Mouse (Mus musculus): ENCODE data around the gene Zbtb7b. TPM values are rescaled to one million over a fixed set of nuclear protein-coding genes. Genes with fewer than 3 reads are reported as not detected.

The Zbtb7b gene
- polyA plus RNA-seq, 1 experiment from 2014 or later, result 0.42 TPM

GRCm38 (mm10) chr3:89416158-89416557 lies 21.6 kb upstream of the Zbtb7b start:
- 0 out of 2 replicates have a peak overlapping the region, but pooled peaks have one; percentile 4 for H3K4me2 ChIP-seq (ENCODE audit: low read length)
- H3K9me3 ChIP-seq (ENCODE audit: control insufficient read depth, low read length), result no peaks in the 10 kb centered on the region
- ATAC-seq (ENCODE audit: low FRiP score, low TSS enrichment) (no peak), DNase-seq (no peak)
- H3K27ac ChIP-seq (replicated peaks; ENCODE audit: low read depth, low read length), result no peak overlapping the region
- WGBS, result 93% methylated on average over 8 of the region's 8 CpGs
- H3K4me1 ChIP-seq (ENCODE audit: control insufficient read depth, insufficient read depth, low read length), result peaks cover 16% of the 10 kb centered on the region
- H3K9ac ChIP-seq (replicated peaks; ENCODE audit: low read length), result no peak overlapping the region
- no peaks in the 10 kb centered on the region for H3K27me3 ChIP-seq (ENCODE audit: control insufficient read depth, insufficient read depth, low read length)
- H3K4me3 ChIP-seq (replicated peaks; ENCODE audit: low read depth, low read length), result no peak overlapping the region
- peaks cover 6% of the 10 kb centered on the region for H3K36me3 ChIP-seq (ENCODE audit: control insufficient read depth, insufficient read depth, low read length)

- H3K4me3 ChIP-seq (replicated peaks; ENCODE audit: low read depth, low read length), result peak within 1 kb of the TSS; percentile 40
- ATAC-seq (ENCODE audit: low FRiP score, low TSS enrichment), result peak; percentile 99
Observed at GRCm38 (mm10) chr3:89411490-89412393, 17.2 kb upstream of the Zbtb7b start, which contains the start of gene Flad1. Gene Flad1, minus strand, starts transcription at chr3:89411870.

DNA sequence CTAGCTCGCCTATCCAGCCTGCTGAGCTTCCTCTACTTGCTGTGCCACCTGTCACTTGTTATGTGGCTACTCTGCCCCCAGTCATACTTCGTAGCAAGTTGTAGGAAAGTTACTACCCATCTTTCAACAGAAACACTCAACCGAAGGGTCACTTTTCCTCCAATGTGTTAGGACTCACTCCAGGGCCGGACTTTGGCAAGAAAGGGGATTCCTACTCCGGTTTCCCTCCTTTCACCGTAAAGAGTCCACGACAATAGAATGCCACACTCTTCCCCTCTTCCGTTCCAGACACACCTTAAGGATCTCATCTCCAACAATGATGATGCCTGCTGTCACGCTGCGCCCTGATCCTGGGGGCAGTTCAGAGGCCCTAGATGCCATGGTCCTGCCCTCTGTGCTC lies 16.3 kb upstream of the Zbtb7b start:
- Histone ChIP-seq H3K36me3 (ENCODE audit: control insufficient read depth, insufficient read depth, low read length) (peaks cover 11% of the 10 kb centered on the region), H3K9ac (replicated peaks; ENCODE audit: low read length) (peak overlapping the region; percentile 55), H3K4me1 (ENCODE audit: control insufficient read depth, insufficient read depth, low read length) (peaks cover 7% of the 10 kb centered on the region), H3K9me3 (ENCODE audit: control insufficient read depth, low read length) (no peaks in the 10 kb centered on the region), H3K27ac (replicated peaks; ENCODE audit: low read depth, low read length) (peak overlapping the region; percentile 68), H3K4me3 (replicated peaks; ENCODE audit: low read depth, low read length) (peak overlapping the region; percentile 40), H3K4me2 (ENCODE audit: low read length) (peak overlapping the region; percentile 83), H3K27me3 (ENCODE audit: control insufficient read depth, insufficient read depth, low read length) (no peaks in the 10 kb centered on the region)
- 82% methylated on average over 10 of the region's 10 CpGs for WGBS
- DNase-seq (no peak), ATAC-seq (ENCODE audit: low FRiP score, low TSS enrichment) (no peak)

More at GRCm38 (mm10) chr3:89411490-89412393, 17.2 kb upstream of the Zbtb7b start, which contains the start of gene Flad1:
- Histone ChIP-seq H3K4me1 (ENCODE audit: control insufficient read depth, insufficient read depth, low read length) (peaks cover 7% of the 10 kb centered on the region), H3K9me3 (ENCODE audit: control insufficient read depth, low read length) (no peaks in the 10 kb centered on the region), H3K27ac (replicated peaks; ENCODE audit: low read depth, low read length) (peak within 1 kb of the TSS; percentile 68), H3K4me2 (ENCODE audit: low read length) (peak within 1 kb of the TSS; percentile 83), H3K27me3 (ENCODE audit: control insufficient read depth, insufficient read depth, low read length) (no peaks in the 10 kb centered on the region), H3K9ac (replicated peaks; ENCODE audit: low read length) (peak within 1 kb of the TSS; percentile 55), H3K36me3 (ENCODE audit: control insufficient read depth, insufficient read depth, low read length) (peaks cover 14% of the 10 kb centered on the region)
- DNase-seq, result peak; percentile 99
- 5% methylated on average over 28 of the region's 28 CpGs for WGBS

- Histone ChIP-seq H3K4me3 (replicated peaks; ENCODE audit: low read depth, low read length) (no peak overlapping the region), H3K27me3 (ENCODE audit: control insufficient read depth, insufficient read depth, low read length) (no peaks in the 10 kb centered on the region), H3K4me1 (ENCODE audit: control insufficient read depth, insufficient read depth, low read length) (peaks cover 7% of the 10 kb centered on the region), H3K36me3 (ENCODE audit: control insufficient read depth, insufficient read depth, low read length) (peaks cover 16% of the 10 kb centered on the region), H3K9ac (replicated peaks; ENCODE audit: low read length) (no peak overlapping the region), H3K27ac (replicated peaks; ENCODE audit: low read depth, low read length) (no peak overlapping the region), H3K9me3 (ENCODE audit: control insufficient read depth, low read length) (no peaks in the 10 kb centered on the region), H3K4me2 (ENCODE audit: low read length) (no peak overlapping the region)
- no peak for DNase-seq
- no peak for ATAC-seq (ENCODE audit: low FRiP score, low TSS enrichment)
- WGBS, result 98% methylated on average over 3 of the region's 3 CpGs
Observed at GRCm38 (mm10) chr3:89409701-89410100, 15.1 kb upstream of the Zbtb7b start.

- WGBS, result 63% methylated on average over 16 of the region's 16 CpGs
- DNase-seq, result no peak
- no peaks in the 10 kb centered on the region for H3K27me3 ChIP-seq (ENCODE audit: control insufficient read depth, insufficient read depth, low read length)
- no peaks in the 10 kb centered on the region for H3K9me3 ChIP-seq (ENCODE audit: control insufficient read depth, low read length)
- no peak overlapping the region for H3K27ac ChIP-seq (replicated peaks; ENCODE audit: low read depth, low read length)
- peaks cover 7% of the 10 kb centered on the region for H3K4me1 ChIP-seq (ENCODE audit: control insufficient read depth, insufficient read depth, low read length)
- no peak overlapping the region for H3K4me3 ChIP-seq (replicated peaks; ENCODE audit: low read depth, low read length)
- no peak for ATAC-seq (ENCODE audit: low FRiP score, low TSS enrichment)
- no peak overlapping the region for H3K4me2 ChIP-seq (ENCODE audit: low read length)
- H3K36me3 ChIP-seq (ENCODE audit: control insufficient read depth, insufficient read depth, low read length), result peaks cover 27% of the 10 kb centered on the region
- no peak overlapping the region for H3K9ac ChIP-seq (replicated peaks; ENCODE audit: low read length)
Observed at GRCm38 (mm10) chr3:89408448-89408847, 13.9 kb upstream of the Zbtb7b start.

DNA sequence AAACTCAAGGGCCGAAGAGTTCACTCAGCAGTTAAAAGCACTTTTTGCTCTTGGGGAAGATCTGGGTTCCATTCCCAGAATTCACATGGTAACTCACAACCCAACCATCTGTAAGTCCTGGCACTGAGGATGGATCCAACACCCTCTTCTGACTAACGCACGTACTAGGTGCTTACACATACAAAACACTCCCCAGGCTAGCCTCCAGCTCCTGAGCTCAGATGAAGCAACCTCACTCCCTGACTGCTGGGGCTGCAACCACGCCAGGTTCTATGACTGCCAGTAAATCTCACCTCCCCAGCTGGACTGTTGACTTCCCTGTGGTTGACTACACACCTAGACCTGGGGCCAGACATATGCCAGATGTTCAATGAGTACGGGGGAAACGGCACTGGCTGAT lies 12.3 kb upstream of the Zbtb7b start:
- Histone ChIP-seq H3K9ac (replicated peaks; ENCODE audit: low read length) (no peak overlapping the region), H3K4me3 (replicated peaks; ENCODE audit: low read depth, low read length) (no peak overlapping the region), H3K9me3 (ENCODE audit: control insufficient read depth, low read length) (no peaks in the 10 kb centered on the region), H3K36me3 (ENCODE audit: control insufficient read depth, insufficient read depth, low read length) (peaks cover 42% of the 10 kb centered on the region), H3K4me1 (ENCODE audit: control insufficient read depth, insufficient read depth, low read length) (peaks cover 7% of the 10 kb centered on the region), H3K27me3 (ENCODE audit: control insufficient read depth, insufficient read depth, low read length) (no peaks in the 10 kb centered on the region), H3K4me2 (ENCODE audit: low read length) (no peak overlapping the region), H3K27ac (replicated peaks; ENCODE audit: low read depth, low read length) (no peak overlapping the region)
- DNase-seq (no peak), ATAC-seq (ENCODE audit: low FRiP score, low TSS enrichment) (no peak)
- WGBS, result 96% methylated on average over 6 of the region's 6 CpGs

DNA sequence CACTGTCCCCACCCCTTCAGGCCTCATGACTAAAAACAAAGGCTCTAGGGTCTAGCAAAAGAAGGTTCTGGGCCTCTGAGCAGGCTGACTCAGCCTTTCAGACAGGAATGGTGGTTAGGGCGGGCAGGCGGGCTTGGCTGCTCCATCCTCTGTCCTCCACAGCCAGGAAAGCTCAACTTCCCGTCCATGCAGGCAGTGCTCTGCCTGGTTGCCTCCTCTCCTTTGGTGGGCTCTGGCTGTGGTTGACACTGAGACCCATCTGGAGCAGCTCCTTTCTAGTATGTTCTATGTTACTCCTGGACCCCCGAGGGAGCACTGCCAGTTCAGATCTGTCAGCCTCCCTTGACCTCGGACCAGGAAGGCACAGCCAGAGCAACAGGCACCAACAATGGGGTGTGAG lies 8.1 kb upstream of the Zbtb7b start, which contains the start of gene Lenep:
Gene Lenep, minus strand, starts transcription at position 101 of the 400 bp plus-strand sequence.
- Histone ChIP-seq H3K36me3 (ENCODE audit: control insufficient read depth, insufficient read depth, low read length) (peaks cover 47% of the 10 kb centered on the region), H3K27ac (replicated peaks; ENCODE audit: low read depth, low read length) (no peak within 1 kb of the TSS), H3K9ac (replicated peaks; ENCODE audit: low read length) (no peak within 1 kb of the TSS), H3K27me3 (ENCODE audit: control insufficient read depth, insufficient read depth, low read length) (no peaks in the 10 kb centered on the region), H3K4me3 (replicated peaks; ENCODE audit: low read depth, low read length) (no peak within 1 kb of the TSS), H3K4me1 (ENCODE audit: control insufficient read depth, insufficient read depth, low read length) (no peaks in the 10 kb centered on the region), H3K9me3 (ENCODE audit: control insufficient read depth, low read length) (no peaks in the 10 kb centered on the region), H3K4me2 (ENCODE audit: low read length) (no peak within 1 kb of the TSS)
- 71% methylated on average over 5 of the region's 5 CpGs for WGBS
- DNase-seq (no peak), ATAC-seq (ENCODE audit: low FRiP score, low TSS enrichment) (no peak)

- peaks cover 44% of the 10 kb centered on the region for H3K36me3 ChIP-seq (ENCODE audit: control insufficient read depth, insufficient read depth, low read length)
- DNase-seq, result no peak
- H3K27me3 ChIP-seq (ENCODE audit: control insufficient read depth, insufficient read depth, low read length), result no peaks in the 10 kb centered on the region
- no peak for ATAC-seq (ENCODE audit: low FRiP score, low TSS enrichment)
- H3K9ac ChIP-seq (replicated peaks; ENCODE audit: low read length), result no peak overlapping the region
- 93% methylated on average over 7 of the region's 7 CpGs for WGBS
- no peak overlapping the region for H3K4me2 ChIP-seq (ENCODE audit: low read length)
- no peak overlapping the region for H3K27ac ChIP-seq (replicated peaks; ENCODE audit: low read depth, low read length)
- peaks cover under 1% of the 10 kb centered on the region for H3K4me1 ChIP-seq (ENCODE audit: control insufficient read depth, insufficient read depth, low read length)
- no peaks in the 10 kb centered on the region for H3K9me3 ChIP-seq (ENCODE audit: control insufficient read depth, low read length)
- no peak overlapping the region for H3K4me3 ChIP-seq (replicated peaks; ENCODE audit: low read depth, low read length)
Observed at GRCm38 (mm10) chr3:89401329-89401728, 6.8 kb upstream of the Zbtb7b start.

GRCm38 (mm10) chr3:89396654-89397005 lies 2.1 kb upstream of the Zbtb7b start:
- H3K27me3 ChIP-seq (ENCODE audit: control insufficient read depth, insufficient read depth, low read length), result peaks cover 15% of the 10 kb centered on the region; the same call in 1 of the 2 replicates
- no peak overlapping the region for H3K9ac ChIP-seq (replicated peaks; ENCODE audit: low read length)
- ATAC-seq (ENCODE audit: low FRiP score, low TSS enrichment) (no peak), DNase-seq (no peak)
- no peak overlapping the region for H3K27ac ChIP-seq (replicated peaks; ENCODE audit: low read depth, low read length)
- H3K9me3 ChIP-seq (ENCODE audit: control insufficient read depth, low read length), result no peaks in the 10 kb centered on the region
- 0% methylated on average over 4 of the region's 4 CpGs for WGBS
- peaks cover 7% of the 10 kb centered on the region for H3K36me3 ChIP-seq (ENCODE audit: control insufficient read depth, insufficient read depth, low read length)
- peaks cover 35% of the 10 kb centered on the region for H3K4me1 ChIP-seq (ENCODE audit: control insufficient read depth, insufficient read depth, low read length)
- peak overlapping the region; percentile 100 for H3K4me2 ChIP-seq (ENCODE audit: low read length)
- H3K4me3 ChIP-seq (replicated peaks; ENCODE audit: low read depth, low read length), result peak overlapping the region; percentile 37; the same call in 1 of the 2 replicates

Measured in midbrain, embryonic 14.5 days (tissue).